Mouse (Mus musculus): ENCODE measurements at regions not wholly inside any gene's neighbourhood (a gene's known extent, or its start where the extent isn't known, plus 50 kb on each side); places are given as distances from the start of the nearest gene placed in this dataset.
"Not testable (repeated sequence)": the region's sequence is repeated elsewhere in the genome, so short reads cannot be mapped to it uniquely, and the experiment has no call there.

- DNase-seq (ENCODE audit: low spot score): no peak
Measured at GRCm38 (mm10) chr2:114723971-114724666, 69.4 kb upstream of the Dph6 start.

GRCm38 (mm10) chr2:114727197-114727596, 72.4 kb upstream of the Dph6 start:
- DNase-seq (ENCODE audit: low spot score): no peak

GRCm38 (mm10) chr2:114734861-114735569, 80.3 kb upstream of the Dph6 start:
- no peak for DNase-seq (ENCODE audit: low spot score)

- no peak for DNase-seq (ENCODE audit: low spot score)
Measured at GRCm38 (mm10) chr2:114739421-114740212, 84.9 kb upstream of the Dph6 start.

- DNase-seq (ENCODE audit: low spot score): no peak
Measured at GRCm38 (mm10) chr2:114763276-114763675, 108.5 kb upstream of the Dph6 start.

GRCm38 (mm10) chr2:114773723-114774122, 119.0 kb upstream of the Dph6 start:
- not testable (repeated sequence) for DNase-seq (ENCODE audit: low spot score)

- no peak for DNase-seq (ENCODE audit: low spot score)
Measured at GRCm38 (mm10) chr2:114774278-114774677, 119.5 kb upstream of the Dph6 start.

- no peak for DNase-seq (ENCODE audit: low spot score)
Measured at GRCm38 (mm10) chr2:114775532-114775931, 120.8 kb upstream of the Dph6 start.

GRCm38 (mm10) chr2:114776176-114776575, 121.4 kb upstream of the Dph6 start:
- DNase-seq (ENCODE audit: low spot score): no peak

- DNase-seq (ENCODE audit: low spot score): no peak
Measured at GRCm38 (mm10) chr2:114782450-114782849, 127.7 kb upstream of the Dph6 start.

- DNase-seq (ENCODE audit: low spot score): no peak
Measured at GRCm38 (mm10) chr2:114784191-114784590, 129.4 kb upstream of the Dph6 start.

- no peak for DNase-seq (ENCODE audit: low spot score)
Measured at GRCm38 (mm10) chr2:114788251-114788650, 133.5 kb upstream of the Dph6 start.

GRCm38 (mm10) chr2:114796630-114797290, 142.0 kb upstream of the Dph6 start:
- no peak for DNase-seq (ENCODE audit: low spot score)

- DNase-seq (ENCODE audit: low spot score): no peak
Measured at GRCm38 (mm10) chr2:114797291-114797650, 142.5 kb upstream of the Dph6 start.

- DNase-seq (ENCODE audit: low spot score): no peak
Measured at GRCm38 (mm10) chr2:114803241-114803640, 148.5 kb upstream of the Dph6 start.

GRCm38 (mm10) chr2:114803928-114804327, 149.2 kb upstream of the Dph6 start:
- DNase-seq (ENCODE audit: low spot score): no peak

GRCm38 (mm10) chr2:114805436-114806047, 150.8 kb upstream of the Dph6 start:
- no peak for DNase-seq (ENCODE audit: low spot score)

GRCm38 (mm10) chr2:114808046-114808445, 153.3 kb upstream of the Dph6 start:
- no peak for DNase-seq (ENCODE audit: low spot score)

- no peak for DNase-seq (ENCODE audit: low spot score)
Measured at GRCm38 (mm10) chr2:114812141-114812902, 157.6 kb upstream of the Dph6 start.

GRCm38 (mm10) chr2:114812903-114813290, 158.1 kb upstream of the Dph6 start:
- DNase-seq (ENCODE audit: low spot score): no peak

GRCm38 (mm10) chr2:114822657-114823056, 167.9 kb upstream of the Dph6 start:
- no peak for DNase-seq (ENCODE audit: low spot score)
